Mouse (Mus musculus): Measurements from ENCODE around the gene Akr1b10.

DNA sequence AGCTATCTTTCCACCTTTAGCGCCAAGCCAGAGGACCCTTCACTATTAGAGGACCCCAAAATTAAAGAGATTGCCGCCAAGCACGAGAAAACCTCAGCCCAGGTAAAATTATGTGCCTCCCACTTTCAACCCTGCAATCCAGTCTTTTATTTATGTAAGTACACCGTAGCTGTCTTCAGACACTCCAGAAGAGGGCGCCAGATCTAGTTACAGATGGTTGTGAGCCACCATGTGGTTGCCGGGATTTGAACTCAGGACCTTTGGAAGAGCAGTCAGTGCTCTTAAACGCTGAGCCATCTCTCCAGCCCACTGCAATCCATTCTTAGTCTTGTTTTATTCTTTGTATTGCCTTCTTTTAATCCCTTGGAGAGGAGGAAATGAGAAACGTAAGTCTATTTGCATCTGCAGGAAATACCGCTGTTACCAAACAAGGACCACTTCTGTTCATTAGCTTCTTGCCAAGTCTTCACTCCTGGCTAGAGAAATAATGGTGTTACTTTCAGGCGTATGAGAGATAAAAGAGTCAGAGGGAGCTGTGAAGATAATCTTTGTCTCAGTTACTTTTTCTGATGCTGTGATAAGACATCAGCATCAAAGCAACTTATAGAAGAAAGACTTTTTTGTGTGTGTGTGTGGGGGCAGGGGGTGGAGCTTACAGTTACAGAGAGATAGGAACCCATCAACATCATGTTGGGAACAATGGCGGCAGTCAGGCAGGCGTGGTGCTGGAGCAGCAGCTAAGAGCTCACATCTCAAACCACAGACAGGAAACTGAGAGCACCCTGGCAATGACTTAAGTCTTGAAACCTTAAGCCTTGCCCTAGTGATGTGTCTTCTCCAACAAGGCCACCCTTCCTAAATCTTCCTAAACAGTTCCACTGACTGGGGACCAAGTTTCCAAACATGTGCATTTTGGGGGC lies 19.5 kb upstream of the Akr1b10 start:
- TF ChIP-seq POLR2A (IDR thresholded peaks at IDR 0.05; ENCODE audit: control insufficient read depth, extremely low read depth, insufficient read depth, low read length, poor library complexity) = no peak
- no peak for TF ChIP-seq CTCF (IDR thresholded peaks at IDR 0.05; ENCODE audit: borderline replicate concordance, control insufficient read depth, extremely low read depth, insufficient read depth, low read length, poor library complexity)
